Mouse (Mus musculus) lung, postnatal 0 days (tissue): ENCODE results near the gene Man2a1.

Experiments used
- CTCF ChIP-seq: IDR thresholded peaks from 2 replicates; pipeline ENCODE4 v1.5.1; 2016; ENCODE audit warnings: antibody characterized with exemption, mild to moderate bottlenecking
- EP300 ChIP-seq: IDR thresholded peaks from 2 replicates; pipeline ENCODE4 v1.6.1; 2016; ENCODE audit warnings: antibody characterized with exemption, mild to moderate bottlenecking, control low read depth

- TF ChIP-seq CTCF (no peak), EP300 (no peak)
These were observed 41.5 kb upstream of the Man2a1 start for GRCm38 (mm10) chr17:64558994-64559540.
